Mouse (Mus musculus): ENCODE results near the gene Map2.

- TF ChIP-seq CTCF (IDR thresholded peaks at IDR 0.05; ENCODE audit: low read depth) (no peak), EP300 (IDR thresholded peaks at IDR 0.05; ENCODE audit: low read depth) (no peak)
Observed at GRCm38 (mm10) chr1:66292121-66292881, 117.2 kb downstream of the Map2 start.
